Mouse (Mus musculus): ENCODE measurements around the gene Gnaq.

Gene Gnaq

DNA sequence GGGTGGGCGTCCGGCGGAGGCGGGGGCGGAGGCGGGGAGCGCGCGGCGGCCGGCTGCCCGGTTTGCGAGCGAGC is at the start of gene Gnaq:
TSS of gene Gnaq (plus strand) at position 41 of the 74 bp plus-strand sequence.
- DNase-seq (ENCODE audit: low read depth, low spot score) = no peak

DNA sequence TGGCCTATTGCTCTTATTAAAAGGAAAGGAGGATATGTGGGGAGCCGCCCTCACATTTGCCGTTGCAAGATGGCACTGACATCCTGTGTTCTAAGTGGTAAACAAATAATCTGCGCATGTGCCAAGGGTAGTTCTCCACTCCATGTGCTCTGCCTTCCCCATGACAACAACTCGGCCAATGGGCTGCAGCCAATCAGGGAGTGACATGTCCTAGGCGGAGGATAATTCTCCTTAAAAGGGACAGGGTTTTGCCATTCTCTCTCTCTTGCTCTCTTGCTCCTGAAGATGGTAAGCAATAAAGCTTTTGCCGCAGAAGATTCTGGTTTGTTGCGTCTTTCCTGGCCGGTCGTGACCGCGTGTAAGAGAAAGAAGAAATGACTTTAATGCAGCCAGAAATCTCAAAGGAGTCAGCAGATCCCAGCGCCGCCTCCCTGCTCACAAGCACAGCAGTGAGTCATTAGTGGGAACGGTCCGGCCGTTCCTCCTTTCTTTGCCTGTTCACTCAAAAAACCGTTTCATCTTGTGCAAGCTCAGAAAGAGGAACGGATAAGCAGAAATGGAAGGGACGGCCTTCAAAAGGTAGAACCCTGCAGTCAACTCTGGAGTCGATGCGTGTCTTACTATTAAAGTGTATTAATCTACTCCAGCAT is 48.5 kb upstream of the Gnaq start:
- peak; percentile 15 for DNase-seq (ENCODE audit: low read depth, low spot score)

DNA sequence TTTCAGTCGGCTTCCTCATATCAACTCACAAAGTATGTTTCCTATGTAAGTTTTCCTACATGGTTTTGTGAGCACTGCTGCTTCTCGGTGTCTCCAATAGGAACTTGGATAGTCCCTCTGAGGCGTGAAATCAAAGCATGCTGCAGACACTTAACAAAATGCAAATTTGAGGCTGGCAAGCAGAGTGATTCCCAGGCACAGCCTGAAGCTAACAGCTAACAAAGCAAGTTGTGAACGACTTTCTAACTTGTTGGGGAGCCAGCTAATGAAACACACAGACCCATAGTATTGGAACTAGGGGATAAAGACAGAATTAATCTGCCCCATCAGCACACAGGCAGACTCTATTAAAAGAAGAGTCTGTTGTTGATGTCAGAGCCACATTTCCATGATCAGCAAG is 47.4 kb upstream of the Gnaq start:
- no peak for DNase-seq (ENCODE audit: low read depth, low spot score)

GRCm38 (mm10) chr19:16086154-16086553 is 46.5 kb upstream of the Gnaq start:
- no peak for DNase-seq (ENCODE audit: low read depth, low spot score)

DNA sequence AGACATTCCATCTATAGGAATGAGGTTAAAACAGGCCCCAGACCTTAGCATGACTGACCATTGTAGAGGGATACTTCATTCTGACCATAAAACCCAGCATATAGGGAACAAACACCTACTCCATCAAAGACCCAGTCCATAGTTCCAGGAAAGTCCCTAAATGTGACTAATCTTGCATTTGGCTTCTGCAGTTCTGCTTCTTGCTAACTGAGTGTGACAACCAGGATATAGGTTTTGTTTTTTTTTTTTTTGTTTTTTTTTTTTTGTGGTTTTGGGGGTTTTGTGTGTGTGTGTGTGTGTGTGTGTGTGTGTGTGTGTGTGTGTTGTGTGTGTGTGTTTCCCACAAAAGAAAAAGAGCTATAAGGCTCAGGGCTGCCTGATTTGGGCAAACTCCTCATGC is 46.0 kb upstream of the Gnaq start:
- DNase-seq (ENCODE audit: low read depth, low spot score) = no peak

GRCm38 (mm10) chr19:16087391-16087790 is 45.2 kb upstream of the Gnaq start:
- DNase-seq (ENCODE audit: low read depth, low spot score) = no peak

DNA sequence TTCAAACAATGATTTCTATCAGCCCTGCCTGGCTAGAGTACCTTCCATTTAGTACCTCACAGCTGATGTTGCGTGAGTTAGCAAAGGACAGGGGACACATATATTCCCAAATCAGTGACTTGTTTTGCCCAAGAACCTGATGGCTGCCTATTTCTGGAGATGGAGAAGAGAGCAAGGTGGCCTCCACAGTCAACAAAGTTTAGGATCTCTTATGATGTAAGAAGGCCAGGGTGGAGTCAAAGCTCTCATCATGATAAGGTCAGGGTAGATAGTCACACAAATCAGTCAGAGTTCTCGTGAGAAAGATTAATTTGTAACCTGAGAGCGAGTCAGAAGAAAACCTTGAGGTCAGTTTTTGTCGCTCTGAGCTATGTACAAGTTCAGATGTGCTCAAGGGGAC is 39.0 kb upstream of the Gnaq start:
- DNase-seq (ENCODE audit: low read depth, low spot score) = no peak

- no peak for DNase-seq (ENCODE audit: low read depth, low spot score)
Measured at GRCm38 (mm10) chr19:16109901-16110300, 22.7 kb upstream of the Gnaq start.

DNA sequence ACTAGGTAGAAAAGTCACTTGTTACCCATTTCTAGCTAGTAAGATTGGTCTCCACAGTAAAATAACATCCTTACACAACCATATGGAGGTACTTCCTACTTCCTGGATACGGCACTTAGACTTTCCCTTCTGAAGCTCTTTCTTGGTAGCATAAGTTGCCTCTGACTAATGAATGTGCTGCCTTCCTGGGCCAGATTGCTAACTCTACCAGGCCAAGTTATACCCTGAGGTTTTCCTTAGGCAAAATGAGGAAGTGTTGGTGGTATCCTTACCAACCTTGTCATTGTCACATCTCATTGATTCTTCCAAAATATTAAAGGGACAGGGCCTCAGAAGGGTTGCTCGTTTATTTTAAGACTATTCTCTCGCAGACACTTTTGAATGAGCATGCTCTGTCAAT is 22.0 kb upstream of the Gnaq start:
- DNase-seq (ENCODE audit: low read depth, low spot score) = no peak

GRCm38 (mm10) chr19:16113295-16113694 is 19.3 kb upstream of the Gnaq start:
- no peak for DNase-seq (ENCODE audit: low read depth, low spot score)

DNA sequence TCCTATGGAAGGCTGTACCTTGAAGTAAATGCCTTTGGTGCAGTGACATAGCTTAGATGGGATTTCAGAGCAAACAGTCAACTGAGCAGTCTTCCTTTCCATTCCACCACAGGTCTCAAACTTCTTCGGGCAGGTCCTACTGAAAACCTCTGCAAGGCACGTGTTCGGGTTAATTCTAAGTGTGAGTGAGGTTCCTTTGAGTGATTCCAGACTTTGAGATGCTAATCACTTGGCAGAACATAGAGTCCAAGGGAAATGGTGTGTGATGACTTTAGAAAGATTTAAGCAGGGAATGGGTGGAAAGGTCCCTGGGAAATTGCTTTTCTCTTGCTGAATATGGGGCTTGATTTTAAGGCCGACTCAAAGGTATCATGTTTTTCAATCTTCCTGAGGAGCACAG is 14.2 kb upstream of the Gnaq start:
- no peak for DNase-seq (ENCODE audit: low read depth, low spot score)

DNA sequence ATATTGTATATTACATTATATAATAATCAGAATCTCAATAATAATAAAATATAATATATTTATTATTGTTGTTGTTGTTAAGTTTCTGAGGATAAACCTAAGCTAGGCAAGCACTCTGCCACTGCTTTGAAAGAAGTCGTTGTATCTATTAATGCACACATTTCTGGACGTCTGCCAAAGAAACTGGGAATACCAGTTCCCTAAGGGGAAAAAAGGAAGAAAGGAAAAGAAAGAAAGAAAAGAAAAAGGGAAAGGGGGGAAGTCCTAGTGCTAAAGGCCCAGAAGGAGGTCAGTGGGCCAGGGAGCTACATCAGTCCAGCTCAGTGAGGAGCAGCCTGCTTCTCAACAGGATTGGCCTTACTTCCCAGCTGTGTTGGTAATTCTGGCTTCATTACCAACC is 11.3 kb upstream of the Gnaq start:
- no peak for DNase-seq (ENCODE audit: low read depth, low spot score)

DNA sequence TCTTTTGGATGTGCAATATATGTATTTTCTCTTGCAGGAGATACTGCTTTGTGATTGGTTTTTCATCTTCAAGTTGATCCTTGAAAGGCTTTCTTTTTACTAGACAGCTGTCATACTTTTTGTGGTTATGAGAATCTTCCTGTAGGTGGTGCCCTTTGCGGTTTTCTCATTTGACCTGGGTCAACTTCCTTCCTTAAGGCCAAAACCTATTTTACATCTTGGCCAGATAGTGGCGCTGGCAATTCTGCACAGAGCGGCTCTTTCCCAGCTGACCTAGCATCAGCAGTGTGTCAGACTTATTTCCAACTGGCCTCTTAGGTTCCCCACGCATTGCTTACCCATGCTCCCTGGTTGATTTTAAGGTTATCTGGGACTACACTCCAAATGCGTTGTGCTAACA is 3.9 kb upstream of the Gnaq start:
- peak; percentile 53 for DNase-seq (ENCODE audit: low read depth, low spot score)

GRCm38 (mm10) chr19:16129171-16129570 is 3.5 kb upstream of the Gnaq start:
- DNase-seq (ENCODE audit: low read depth, low spot score) = no peak

DNA sequence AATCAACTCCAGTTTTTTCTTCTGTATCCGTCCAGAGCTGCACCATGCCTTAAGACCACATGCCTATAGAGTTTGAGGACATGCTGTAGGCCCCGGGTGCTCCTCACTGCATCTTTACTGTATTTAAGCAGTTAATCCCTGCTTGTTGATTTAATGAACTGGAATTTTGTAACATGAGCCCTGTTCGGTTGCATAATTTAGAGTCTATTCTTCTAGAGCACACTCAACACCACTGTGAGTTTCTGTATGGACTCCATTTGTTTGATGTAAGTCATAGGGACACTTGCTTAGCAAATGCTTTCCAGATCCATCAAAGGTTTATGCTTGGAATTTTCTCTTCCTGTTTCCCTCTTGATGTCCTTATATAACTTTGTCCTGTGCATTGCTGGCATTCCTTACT is 2.2 kb upstream of the Gnaq start:
- no peak for DNase-seq (ENCODE audit: low read depth, low spot score)

GRCm38 (mm10) chr19:16131831-16132230 is 800 bp upstream of the Gnaq start:
- DNase-seq (ENCODE audit: low read depth, low spot score) = no peak

- peak; percentile 81 for DNase-seq (ENCODE audit: low read depth, low spot score)
Measured at GRCm38 (mm10) chr19:16132340-16132790, 266 bp upstream of the Gnaq start.

DNA sequence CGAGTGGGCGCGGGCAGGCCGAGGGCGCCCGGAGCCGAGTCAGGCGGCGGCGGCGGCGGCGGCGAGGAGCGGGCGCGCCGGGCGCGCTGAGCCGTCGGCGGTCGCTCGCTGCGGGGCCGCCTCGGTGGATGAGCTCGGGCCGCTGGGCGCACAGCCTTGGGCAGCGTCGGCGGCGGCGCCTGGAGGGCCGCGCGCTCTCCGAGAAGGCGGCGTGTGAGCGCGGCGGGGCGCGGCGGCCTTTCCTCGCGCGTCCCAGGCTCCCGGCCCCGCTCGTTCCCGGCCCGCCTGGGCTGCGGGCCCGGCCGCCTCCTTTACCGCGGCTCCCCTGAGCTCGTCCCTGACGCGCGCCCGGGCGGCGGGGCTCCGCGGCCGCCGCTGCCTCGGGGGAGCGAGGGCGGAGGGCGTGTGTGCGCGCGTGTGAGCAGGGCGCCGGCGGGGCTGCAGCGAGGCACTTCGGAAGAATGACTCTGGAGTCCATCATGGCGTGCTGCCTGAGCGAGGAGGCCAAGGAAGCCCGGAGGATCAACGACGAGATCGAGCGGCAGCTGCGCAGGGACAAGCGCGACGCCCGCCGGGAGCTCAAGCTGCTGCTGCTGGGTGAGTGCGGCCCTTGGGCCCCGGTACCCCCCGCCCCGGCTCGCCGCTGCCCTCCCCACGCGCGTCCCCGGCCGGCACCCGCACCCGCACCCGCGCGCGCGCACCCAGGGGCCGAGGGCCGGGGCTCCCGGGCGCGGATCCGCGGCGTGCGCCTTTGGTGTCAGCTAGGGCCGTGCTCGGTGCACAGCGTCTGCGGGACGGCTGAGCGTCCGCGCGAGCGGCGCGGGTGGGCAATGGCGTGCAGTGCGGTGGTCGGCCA is 462 bp downstream of the Gnaq start:
- peak; percentile 43 for DNase-seq (ENCODE audit: low read depth, low spot score)

GRCm38 (mm10) chr19:16133721-16134570 is 1.3 kb downstream of the Gnaq start:
- DNase-seq (ENCODE audit: low read depth, low spot score) = no peak

DNA sequence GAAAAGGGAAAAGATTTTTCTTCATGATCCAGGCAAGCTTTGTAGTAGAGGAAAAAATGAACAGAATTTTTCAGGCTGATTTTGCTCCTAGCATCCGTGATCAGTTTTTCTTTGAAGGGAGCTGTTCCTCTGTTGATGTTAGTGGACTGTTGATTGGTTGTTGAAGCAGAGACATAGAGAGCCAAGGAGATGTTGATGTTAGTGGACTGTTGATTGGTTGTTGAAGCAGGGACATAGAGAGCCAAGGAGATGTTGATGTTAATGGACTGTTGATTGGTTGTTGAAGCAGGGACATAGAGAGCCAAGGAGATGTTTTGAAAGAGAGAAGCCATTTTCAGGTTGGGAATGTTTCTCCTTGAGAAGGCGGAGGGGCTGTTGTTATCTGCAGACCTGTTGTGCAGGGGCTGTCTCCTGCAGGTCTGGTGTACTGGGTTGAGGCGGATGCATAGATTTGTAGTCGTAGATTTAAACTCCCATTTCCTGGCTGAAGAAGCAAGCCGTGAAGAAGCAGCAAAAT is 5.5 kb downstream of the Gnaq start:
- DNase-seq (ENCODE audit: low read depth, low spot score) = no peak

DNA sequence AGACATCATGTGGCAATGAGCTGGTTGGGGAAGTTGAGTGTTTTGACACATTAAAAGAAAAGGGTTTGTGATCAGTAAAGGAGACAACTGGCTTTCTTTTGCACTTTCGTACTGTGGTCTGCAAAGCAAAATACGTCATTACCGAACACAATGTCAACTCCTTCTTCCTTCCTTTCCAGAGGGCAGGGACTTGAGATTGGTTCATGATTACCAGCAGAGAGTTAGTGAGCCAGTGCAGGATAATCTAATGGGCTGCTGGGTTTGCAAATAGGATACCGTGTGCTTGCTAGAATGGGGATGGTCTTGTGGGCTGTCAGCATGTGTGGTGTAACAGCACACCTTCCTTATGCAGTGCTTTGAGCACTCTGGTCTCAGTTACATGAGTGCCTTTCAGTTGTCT is 8.1 kb downstream of the Gnaq start:
- DNase-seq (ENCODE audit: low read depth, low spot score) = peak; percentile 27

DNA sequence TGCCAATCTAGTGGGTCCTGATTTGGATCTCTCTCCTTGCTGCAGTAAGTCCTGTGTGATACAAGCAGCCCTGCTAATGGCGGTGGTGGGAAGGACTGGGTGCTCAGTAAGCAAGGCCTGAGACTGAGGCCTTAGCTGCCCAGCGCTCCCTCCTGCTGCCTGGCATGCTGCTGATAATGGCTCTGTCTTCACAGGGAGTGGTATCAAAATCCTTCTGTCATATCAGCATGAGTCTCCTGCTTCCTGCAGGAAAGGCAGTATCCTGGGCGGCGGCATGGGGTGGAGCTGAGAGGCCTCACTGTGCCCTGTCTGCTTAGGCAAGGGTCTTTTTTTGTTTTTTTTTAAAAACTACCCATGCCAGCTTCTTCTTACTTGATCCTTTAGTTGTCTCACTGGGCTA is 9.2 kb downstream of the Gnaq start:
- no peak for DNase-seq (ENCODE audit: low read depth, low spot score)

- DNase-seq (ENCODE audit: low read depth, low spot score) = no peak
Measured at GRCm38 (mm10) chr19:16142990-16143389, 10.4 kb downstream of the Gnaq start.

Measured in skeletal muscle tissue, adult 2 months (tissue).